Mouse (Mus musculus) gastrocnemius, adult 8-10 months (tissue): ENCODE results near the gene Henmt1. TPM values are rescaled to one million over a fixed set of nuclear protein-coding genes. Genes with fewer than 3 reads are reported as not detected.

Experiments used
- DNase-seq, 2 experiments: peaks; one replicate each; pipeline ENCODE4 v3.0.0; 2022; ENCODE audit warnings: low spot score in 2 of 2
- total RNA-seq, 4 experiments: library from RNA; stranded (reverse); gene quantifications; 2 replicates each; pipeline ENCODE4 v1.2.4; 2022

Henmt1 gene
- total RNA-seq, 4 experiments from 2014 or later: not detected

DNA sequence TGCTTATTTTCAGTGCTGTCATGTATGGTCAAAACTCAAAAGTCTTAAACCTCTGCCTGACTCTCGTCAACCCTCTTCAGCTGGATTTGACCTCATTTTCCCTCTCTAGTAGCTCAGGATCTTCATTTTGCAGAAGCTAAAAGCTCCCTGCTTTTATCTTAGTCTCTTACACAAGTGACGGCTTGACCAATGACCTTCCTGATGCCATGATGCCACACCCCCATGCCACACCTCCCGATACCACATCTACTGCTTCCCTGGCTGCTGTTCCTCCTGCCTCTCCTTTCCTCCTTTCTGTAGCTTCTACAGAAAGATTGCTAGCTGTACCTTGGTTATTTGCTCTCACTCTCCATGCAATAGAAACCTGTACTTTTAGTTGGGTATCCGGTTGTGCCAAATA is 58.1 kb downstream of the Henmt1 start:
- no peak for DNase-seq

- DNase-seq: no peak
Measured at GRCm38 (mm10) chr3:108999173-108999572, 59.5 kb downstream of the Henmt1 start.

GRCm38 (mm10) chr3:109005777-109006176 is 66.1 kb downstream of the Henmt1 start:
- no peak for DNase-seq

DNA sequence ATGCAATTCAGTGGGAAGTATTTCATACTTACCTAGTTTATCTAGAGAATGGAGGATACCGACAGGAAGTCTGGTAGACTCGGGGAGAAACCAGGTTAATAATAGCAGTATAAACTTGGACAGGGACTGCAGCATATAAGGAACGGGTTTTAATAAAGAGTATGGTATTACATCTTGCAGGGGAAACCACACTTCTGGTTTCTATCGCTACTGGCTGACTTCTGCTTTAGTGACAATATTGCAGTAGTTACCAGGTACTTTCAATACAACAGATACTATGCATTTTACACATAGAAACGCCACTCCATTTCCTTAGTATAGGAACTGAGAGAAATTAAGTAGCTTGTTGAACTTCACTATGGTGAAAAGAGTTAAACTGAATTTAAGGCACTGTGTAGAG is 68.5 kb downstream of the Henmt1 start:
- DNase-seq: no peak

Other genes starting within 250 kb of the Henmt1 start
- gene Gpsm2, start 217.6 kb upstream of the Henmt1 start, total RNA-seq: 1 to 10 TPM in 1 of 4 experiments, under 1 TPM in 3; 0.56 to 1.2 (median 0.74) TPM
- gene Aknad1, start 200.2 kb upstream of the Henmt1 start, total RNA-seq: under 1 TPM; 0.11 to 0.34 (median 0.15) TPM
- gene Stxbp3, start 99.3 kb upstream of the Henmt1 start, total RNA-seq: 10 to 100 TPM; 34.9 to 50.3 (median 38.4) TPM
- gene Fndc7, start 49.9 kb upstream of the Henmt1 start, total RNA-seq: not detected
- 10 to 100 TPM; 10.7 to 16.0 (median 13.3) TPM for gene Prpf38b, start 28.1 kb upstream of the Henmt1 start, total RNA-seq
- not detected for gene Gm9857, start 572 bp downstream of the Henmt1 start, total RNA-seq
- gene Fam102b, start 87.7 kb downstream of the Henmt1 start, total RNA-seq: 1 to 10 TPM; 4.2 to 7.9 (median 5.2) TPM
- gene Slc25a54, start 140.6 kb downstream of the Henmt1 start, total RNA-seq: not detected
- gene Slc25a24, start 183.3 kb downstream of the Henmt1 start, total RNA-seq: 1 to 10 TPM; 1.1 to 1.8 (median 1.8) TPM